Mouse (Mus musculus) G1E-ER4 (cell line): Measurements from ENCODE around the gene Cdh23. TPM values are rescaled to one million over a fixed set of nuclear protein-coding genes. Genes with fewer than 3 reads are reported as not detected.

Experiments used
- GATA1 ChIP-seq: IDR thresholded peaks from one replicate; pipeline ENCODE4 v1.8.0; 2012; ENCODE audit warnings: low read length, inconsistent platforms
- polyA plus RNA-seq: library from polyadenylated mRNA; stranded (reverse); fragments of >175 nt; gene quantifications from 2 replicates; pipeline ENCODE4 v1.2.3, GENCODE M21; 2012

Cdh23 gene
- polyA plus RNA-seq, 1 experiment = not detected

- TF ChIP-seq GATA1 = no peak
Observed at GRCm38 (mm10) chr10:60498538-60498937, 197.8 kb downstream of the Cdh23 start.

GRCm38 (mm10) chr10:60495070-60495469, 201.2 kb downstream of the Cdh23 start:
- no peak for TF ChIP-seq GATA1

GRCm38 (mm10) chr10:60491538-60491937, 204.8 kb downstream of the Cdh23 start:
- TF ChIP-seq GATA1 = no peak

- TF ChIP-seq GATA1 = no peak
Observed at GRCm38 (mm10) chr10:60481381-60481780, 214.9 kb downstream of the Cdh23 start.

GRCm38 (mm10) chr10:60474549-60474948, 221.7 kb downstream of the Cdh23 start:
- no peak for TF ChIP-seq GATA1

GRCm38 (mm10) chr10:60473782-60474322, 222.4 kb downstream of the Cdh23 start:
- TF ChIP-seq GATA1 = no peak

GRCm38 (mm10) chr10:60467752-60468151, 228.5 kb downstream of the Cdh23 start:
- no peak for TF ChIP-seq GATA1

GRCm38 (mm10) chr10:60463953-60464647, 232.2 kb downstream of the Cdh23 start:
- no peak for TF ChIP-seq GATA1

GRCm38 (mm10) chr10:60456662-60457397, 239.5 kb downstream of the Cdh23 start:
- TF ChIP-seq GATA1 = no peak

GRCm38 (mm10) chr10:60455193-60455592, 241.1 kb downstream of the Cdh23 start:
- no peak for TF ChIP-seq GATA1

GRCm38 (mm10) chr10:60447186-60447585, 249.1 kb downstream of the Cdh23 start:
- TF ChIP-seq GATA1 = no peak

GRCm38 (mm10) chr10:60445031-60445593, 251.2 kb downstream of the Cdh23 start:
- TF ChIP-seq GATA1 = no peak

GRCm38 (mm10) chr10:60443078-60443477, 253.2 kb downstream of the Cdh23 start:
- TF ChIP-seq GATA1 = no peak

GRCm38 (mm10) chr10:60442321-60442720, 254.0 kb downstream of the Cdh23 start:
- no peak for TF ChIP-seq GATA1

GRCm38 (mm10) chr10:60432679-60433078, 263.6 kb downstream of the Cdh23 start:
- no peak for TF ChIP-seq GATA1

- TF ChIP-seq GATA1 = no peak
Observed at GRCm38 (mm10) chr10:60430591-60430990, 265.7 kb downstream of the Cdh23 start.
